Mouse (Mus musculus): ENCODE results near the gene Phf14. TPM values are rescaled to one million over a fixed set of nuclear protein-coding genes. Genes with fewer than 3 reads are reported as not detected.

Gene Phf14
- total RNA-seq (2015), result 90.8 and 105 TPM in 2 replicates
- 83.4 and 109 TPM in 2 replicates for total RNA-seq (2017)

DNA sequence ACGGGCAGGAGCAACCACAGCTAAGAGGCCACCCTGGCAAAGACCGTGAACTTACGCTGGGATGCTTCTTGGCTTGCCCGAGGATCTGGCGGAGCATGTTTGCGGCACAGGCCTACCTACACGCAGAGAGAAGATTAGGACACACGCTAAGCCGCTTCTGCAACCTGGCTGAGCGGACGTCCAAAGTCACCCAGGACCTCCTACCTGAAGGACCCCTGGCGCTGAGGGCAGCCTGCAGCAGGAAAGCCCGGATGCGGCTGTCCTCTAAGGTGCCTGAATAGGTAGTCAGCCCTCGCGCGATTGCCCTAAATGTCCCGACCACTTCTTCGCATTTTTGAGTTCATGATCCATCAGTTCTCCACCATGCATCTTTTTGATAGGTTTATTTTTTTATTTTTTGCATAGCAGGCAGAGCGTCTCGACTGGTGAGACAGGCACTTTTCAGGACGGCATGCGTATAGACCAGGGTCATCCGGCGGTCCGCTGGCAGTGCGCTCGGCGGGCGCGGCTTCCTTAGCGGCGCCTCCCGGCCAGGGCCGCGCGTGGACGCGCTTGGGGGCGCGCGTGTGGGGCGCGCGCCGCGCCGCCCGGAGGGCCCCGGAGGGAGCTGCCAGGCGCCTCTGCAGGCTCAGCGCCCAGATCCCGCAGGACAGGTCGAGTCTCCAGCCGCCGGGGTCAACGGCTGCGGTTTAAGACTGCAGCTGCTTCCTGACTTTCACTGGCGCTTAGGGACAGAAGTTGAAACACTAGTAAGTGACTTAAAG lies at the start of gene Phf14, which contains the start of gene Ndufa4:
Phf14 (plus strand) TSS at position 541 of the 764 bp plus-strand sequence.
Ndufa4 (minus strand) TSS at position 229 of the 764 bp plus-strand sequence.
- ATAC-seq (replicated peaks; ENCODE audit: poor library complexity), result peak; percentile 93

DNA sequence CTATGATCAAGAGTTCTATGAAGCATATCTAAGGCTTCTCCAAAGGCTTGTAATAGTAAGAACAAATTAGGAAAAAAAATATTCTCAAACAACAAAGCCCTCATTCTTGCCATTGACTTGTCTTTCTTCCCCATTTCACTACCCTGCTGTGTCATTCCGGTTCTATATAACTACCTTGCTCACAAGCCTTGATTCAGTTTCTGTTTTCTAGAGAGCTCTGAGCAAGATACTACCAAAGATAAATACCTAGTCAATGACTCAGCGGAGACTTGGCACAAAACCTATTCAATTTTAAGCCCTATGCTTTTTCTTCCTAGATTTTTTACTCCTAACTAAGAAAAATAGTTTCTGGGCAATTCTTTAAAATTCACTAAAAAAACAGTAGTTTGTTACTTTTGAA lies 32.2 kb upstream of the Phf14 start:
- peak; percentile 69 for ATAC-seq (replicated peaks; ENCODE audit: poor library complexity)

DNA sequence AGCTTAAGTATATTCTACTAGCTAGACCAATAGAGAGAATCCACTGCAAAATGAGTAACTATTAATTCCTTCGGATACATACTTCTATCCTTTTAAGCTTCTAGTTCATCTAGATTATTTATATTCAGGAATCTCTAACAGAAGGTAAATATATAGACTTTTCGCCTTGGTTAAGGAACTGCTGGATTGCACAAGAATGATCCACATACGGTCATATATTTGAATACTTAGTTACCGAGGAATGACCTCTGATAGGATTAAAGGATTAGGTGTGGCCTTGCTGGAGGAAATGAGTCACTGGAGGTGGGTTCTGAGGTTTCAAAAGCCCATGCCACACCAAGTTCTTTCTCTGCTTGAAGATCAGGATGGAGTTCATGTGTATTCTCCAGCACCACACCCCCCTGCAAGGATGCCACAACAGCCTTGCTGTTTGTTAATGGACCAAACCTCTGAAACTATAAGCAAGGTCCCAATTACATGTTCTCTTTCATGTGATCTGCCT lies 6.7 kb upstream of the Phf14 start:
- ATAC-seq (replicated peaks; ENCODE audit: poor library complexity), result 0 out of 2 replicates have a peak, but pooled peaks have one; percentile 26

DNA sequence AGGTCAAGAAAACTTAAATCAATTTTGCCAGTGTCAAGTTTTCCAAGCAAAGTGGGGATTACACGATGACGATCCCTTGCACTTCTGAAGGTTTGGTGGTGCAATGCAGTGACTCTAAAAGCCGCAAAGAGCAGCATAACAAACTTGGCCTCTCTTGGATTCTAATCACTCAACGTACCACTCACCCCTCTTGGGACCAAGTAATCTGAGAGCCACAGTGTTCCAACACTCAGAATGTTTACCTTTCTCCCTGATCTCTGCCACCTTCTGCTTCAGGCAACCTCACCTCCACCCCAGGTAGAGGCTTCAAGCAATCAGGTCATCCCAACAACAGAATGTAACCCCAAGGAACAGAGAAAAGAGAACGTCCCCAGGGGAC lies 730 bp upstream of the Phf14 start:
- peak; percentile 36 for ATAC-seq (replicated peaks; ENCODE audit: poor library complexity)

DNA sequence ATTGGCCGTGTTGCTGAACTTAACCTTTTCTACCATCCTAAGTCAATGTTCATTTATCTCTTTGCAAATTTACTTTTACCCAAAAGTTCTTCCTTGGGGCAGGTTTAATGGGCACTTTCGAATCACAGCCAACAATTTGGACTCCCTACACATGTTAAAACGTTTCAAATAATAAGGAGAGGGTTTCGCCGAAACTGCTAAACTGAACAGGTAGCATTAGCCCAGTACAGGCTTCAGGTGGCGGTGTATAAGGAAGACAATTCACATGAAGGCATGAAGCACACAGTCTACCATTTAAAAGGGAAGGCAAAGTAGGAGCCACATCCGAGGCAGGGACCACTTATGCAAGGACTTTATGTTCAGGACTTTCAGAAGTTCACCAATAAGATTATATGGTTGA lies 561 bp downstream of the Phf14 start:
- ATAC-seq (replicated peaks; ENCODE audit: poor library complexity), result no peak

DNA sequence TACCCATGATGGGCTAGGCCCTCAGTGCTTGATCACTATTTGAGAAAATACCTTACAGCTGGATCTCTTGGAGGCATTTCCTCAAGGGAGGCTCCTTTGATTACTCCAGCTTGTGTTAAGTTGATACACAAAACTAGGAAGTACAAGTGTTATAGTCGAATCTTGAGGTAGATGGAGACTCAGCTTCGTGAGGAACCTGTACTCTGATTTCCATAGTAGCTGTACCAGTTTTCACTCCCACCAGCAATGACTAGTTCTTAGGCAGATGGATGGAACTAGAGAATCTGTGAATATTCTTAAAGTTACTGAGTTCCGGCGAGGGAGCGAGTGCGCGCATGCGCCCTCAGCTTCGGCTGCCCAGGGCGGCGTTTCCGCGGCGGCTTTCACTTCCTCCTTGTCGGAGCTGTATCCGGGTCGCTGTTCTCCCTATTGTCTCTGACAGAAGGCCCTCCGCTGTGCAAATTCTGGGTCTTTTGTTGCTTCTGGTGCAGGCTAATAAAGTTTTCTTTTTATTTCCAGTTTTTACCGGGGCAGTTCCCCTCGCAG lies 18.0 kb downstream of the Phf14 start:
- ATAC-seq (replicated peaks; ENCODE audit: poor library complexity), result peak; percentile 91

DNA sequence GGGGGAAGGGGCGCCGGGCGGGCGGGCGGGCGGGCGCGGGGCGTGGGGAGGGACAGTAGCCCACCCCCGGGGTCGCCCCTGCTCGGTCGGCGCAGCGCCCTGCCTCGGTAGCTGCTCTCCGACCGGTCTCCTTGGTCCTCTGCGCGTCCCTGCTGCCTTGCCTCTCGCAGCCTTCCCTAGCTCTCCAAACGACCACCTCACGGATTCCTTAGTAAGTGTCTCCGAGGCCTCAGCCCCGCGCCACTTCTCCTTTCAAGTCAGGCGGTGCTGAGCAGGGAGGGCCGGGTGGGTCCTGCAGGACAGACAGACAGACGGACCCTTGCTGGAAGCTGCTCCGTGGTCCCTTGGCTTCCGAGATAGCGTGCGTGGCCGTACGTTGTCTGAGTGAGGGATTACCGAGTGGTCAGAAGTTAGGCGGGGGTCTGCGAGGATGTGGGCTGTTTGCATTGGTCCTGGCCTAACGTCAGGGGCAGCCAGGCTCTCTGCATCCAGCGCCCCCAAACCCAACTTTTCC lies 18.5 kb downstream of the Phf14 start:
- ATAC-seq (replicated peaks; ENCODE audit: poor library complexity), result peak; percentile 62

DNA sequence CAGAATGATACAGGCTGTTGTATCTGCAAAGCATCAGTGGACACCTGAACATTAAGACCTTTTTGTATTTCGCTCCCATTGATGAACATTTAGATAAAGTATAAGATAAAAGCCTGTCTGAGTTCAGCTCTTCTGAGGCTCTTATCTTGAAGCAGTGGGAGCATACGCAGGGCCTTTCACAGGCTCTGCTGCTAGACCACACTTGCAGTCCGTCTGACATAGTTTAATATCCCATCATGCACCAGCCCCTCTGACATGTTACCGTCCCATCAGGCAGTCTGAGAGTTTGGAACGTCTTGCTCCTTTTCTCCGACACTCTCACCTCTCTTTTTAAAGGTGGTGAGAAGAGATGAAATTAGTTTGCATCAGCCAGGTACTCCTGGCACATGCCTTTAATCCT lies 19.9 kb downstream of the Phf14 start:
- peak; percentile 37; the same call in 1 of the 2 replicates for ATAC-seq (replicated peaks; ENCODE audit: poor library complexity)

DNA sequence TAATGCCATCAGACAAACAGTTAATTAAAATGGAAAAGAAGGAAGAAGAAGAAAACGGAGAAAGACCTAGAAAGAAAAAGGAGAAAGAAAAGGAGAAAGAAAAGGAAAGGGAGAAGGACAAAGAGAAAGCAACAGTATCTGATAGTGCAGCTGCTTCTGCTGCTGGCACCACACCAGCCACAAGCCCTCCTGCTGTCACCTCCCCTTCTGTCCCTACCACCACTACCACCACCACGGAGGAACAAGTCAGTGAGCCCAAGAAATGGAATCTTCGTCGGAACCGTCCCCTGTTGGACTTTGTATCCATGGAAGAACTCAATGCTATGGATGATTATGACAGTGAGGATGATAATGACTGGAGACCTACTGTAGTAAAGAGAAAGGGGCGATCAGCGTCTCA lies 25.8 kb downstream of the Phf14 start:
- no peak; the same call in 1 of the 2 replicates for ATAC-seq (replicated peaks; ENCODE audit: poor library complexity)

DNA sequence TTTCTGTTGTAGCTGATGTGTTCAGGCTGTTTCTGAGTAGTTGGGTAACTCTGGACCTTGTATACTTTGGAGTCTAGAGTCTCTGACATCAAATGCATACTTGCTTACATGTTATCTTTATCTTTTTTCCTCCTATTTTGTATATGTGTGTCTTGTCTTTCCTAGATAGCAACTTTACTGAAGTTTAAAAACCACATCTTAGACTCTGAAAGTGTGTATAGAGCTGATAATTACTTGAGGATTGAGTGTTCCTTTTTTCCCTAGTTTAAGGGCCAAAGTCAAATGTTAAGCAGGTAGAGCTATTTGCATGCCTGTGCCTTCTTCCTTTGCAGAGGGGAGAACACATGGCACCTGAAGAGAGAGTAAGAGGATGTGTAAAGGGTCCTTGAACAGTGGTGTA lies 33.3 kb downstream of the Phf14 start:
- ATAC-seq (replicated peaks; ENCODE audit: poor library complexity), result peak; percentile 92

DNA sequence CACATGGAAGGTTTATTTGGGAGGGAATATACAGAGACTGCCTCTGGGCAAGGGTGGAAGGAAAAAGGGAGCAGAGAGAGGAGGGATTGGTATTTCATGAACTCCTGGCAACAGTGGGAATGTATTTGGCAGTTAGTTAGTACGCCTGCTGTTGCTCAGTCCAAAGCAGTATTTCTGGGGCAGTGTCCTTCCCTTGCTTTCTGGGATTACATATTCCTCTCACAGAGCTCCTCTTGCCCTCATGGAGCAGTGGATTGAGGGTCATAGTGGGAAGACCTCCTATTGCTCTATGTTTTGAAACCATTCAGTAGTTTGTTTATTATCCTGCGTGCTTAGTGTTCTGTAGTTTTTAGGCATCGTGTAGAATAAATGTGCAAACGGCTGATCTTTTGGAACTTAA lies 34.5 kb downstream of the Phf14 start:
- no peak for ATAC-seq (replicated peaks; ENCODE audit: poor library complexity)

DNA sequence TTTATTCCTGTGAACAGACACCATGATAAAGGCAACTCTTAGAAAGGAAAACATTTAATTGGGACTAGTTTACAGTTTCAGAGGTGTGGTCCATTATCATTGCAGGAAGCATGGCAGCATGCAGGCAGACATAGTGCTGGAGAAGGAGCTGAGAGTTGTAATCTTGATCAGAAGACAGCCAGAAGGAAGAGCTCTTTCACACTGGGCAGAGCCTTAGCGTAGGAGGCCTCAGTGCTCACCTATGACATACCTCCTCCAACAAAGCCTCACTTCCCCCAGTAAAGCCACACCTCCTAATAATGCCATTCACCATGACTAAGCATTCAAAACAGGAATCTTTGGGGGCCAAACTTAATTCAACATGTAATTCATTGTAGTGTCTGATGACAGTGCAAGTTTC lies 40.5 kb downstream of the Phf14 start:
- ATAC-seq (replicated peaks; ENCODE audit: poor library complexity), result peak; percentile 90

DNA sequence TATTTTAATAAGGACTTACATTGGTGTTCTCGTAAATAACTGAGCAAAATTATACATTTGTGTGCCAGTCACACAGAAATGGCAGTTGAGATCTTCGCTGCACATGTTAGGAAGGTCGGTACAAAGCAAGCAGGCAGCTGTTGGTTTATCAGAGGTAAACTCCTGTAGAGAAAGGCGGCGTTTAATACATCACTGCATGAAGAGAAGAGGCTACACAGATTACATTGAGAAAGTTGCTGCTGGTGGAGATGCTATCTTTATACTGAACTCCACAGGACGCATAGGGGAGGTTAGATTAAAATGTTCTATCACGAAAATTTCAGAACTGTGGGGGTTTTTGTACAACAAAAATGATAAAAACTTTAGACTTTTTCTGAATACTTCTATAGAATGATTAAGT lies 52.6 kb downstream of the Phf14 start:
- peak; percentile 85 for ATAC-seq (replicated peaks; ENCODE audit: poor library complexity)

DNA sequence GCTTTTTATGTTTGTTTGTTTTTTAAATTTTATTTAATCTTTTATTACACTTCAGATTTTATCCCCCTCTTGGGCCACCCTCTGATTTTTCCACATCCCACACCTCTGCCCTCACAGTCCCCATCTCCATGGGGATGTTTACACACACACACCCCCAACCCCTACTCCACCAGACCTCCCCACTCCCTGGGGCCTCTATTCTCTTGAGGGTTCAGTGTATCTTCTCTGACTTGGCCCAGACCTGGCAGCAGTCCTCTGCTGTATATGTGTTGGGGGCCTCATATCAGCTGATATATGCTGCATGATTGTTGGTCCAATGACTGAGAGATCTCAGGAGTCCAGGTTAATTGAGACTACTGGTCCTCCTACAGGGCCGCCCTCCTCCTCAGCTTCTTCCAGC lies 86.2 kb downstream of the Phf14 start:
- ATAC-seq (replicated peaks; ENCODE audit: poor library complexity), result no peak

DNA sequence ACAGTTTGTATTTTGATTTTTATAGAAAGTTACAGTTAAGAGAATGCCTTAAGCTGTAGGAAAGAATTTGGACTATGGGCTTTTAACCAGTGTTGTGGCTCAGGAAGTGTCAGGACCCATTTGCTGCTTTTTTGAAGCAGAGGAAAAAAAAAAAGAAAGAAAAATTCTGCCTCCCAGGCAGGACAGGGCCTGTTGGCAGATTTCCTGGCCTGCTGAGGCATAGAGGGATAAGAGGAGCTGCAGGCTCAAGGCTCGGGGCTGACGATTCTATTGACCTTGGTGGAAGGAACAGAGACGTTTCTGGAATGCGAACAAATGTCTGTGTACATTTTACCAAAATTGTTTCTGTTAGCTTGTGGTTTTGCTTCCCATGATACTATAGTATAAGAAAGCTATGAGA lies 91.0 kb downstream of the Phf14 start:
- no peak for ATAC-seq (replicated peaks; ENCODE audit: poor library complexity)

DNA sequence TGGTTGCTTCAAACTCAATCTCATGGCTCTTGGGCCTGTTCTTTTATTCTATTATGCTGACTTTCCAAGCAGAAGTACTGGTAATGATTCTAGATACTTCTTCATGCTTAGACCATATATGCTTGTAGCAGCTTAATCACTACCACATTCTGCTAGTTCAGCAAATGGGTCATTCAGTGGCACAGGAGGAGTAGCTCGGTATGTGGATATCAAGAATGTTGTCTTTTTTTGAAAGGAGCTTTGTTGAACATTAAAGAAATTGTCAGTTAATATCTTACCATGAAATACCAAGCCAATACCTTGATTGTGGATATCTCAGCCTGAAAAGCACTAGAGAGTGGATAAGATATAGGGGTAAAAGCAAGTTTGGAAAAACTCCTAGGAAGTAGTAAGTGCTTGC lies 91.9 kb downstream of the Phf14 start:
- no peak for ATAC-seq (replicated peaks; ENCODE audit: poor library complexity)

DNA sequence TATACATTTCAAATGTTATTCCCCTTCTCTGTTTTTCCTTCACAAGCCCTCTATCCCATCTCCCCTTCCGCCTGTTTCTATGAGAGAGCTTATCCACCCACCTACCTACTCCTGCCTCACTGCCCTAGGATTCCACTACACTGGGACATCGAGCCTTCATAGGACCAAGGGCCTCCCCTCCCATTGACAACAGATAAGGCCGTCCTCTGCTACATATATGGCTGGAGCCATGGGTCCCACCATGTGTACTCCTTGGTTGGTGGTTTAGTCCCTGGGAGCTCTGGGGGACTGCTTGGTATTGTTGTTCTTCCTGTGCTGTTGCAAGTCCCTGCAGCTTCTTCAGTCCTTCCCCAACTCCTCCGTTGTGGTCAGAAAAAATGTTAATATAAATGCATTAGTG lies 97.8 kb downstream of the Phf14 start:
- no peak for ATAC-seq (replicated peaks; ENCODE audit: poor library complexity)

DNA sequence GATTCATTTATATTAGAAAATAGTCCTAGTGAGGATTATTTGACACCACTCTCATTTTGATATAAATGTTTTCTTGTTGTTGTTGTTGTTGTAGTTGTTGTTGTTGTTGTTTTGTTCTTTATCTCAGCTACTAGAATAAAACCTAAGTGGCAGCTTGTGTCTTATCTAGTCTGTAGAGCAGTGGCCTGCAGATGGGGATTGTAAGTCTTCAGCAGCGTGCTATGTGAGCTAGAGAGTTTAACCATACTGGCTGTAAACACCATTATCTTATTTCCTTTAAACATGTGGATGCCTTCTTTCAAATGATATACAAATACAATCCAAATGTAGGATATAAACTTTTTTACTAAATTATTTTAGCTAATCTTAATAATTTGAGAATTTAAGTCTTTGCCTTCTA lies 98.4 kb downstream of the Phf14 start:
- ATAC-seq (replicated peaks; ENCODE audit: poor library complexity), result peak; percentile 68

DNA sequence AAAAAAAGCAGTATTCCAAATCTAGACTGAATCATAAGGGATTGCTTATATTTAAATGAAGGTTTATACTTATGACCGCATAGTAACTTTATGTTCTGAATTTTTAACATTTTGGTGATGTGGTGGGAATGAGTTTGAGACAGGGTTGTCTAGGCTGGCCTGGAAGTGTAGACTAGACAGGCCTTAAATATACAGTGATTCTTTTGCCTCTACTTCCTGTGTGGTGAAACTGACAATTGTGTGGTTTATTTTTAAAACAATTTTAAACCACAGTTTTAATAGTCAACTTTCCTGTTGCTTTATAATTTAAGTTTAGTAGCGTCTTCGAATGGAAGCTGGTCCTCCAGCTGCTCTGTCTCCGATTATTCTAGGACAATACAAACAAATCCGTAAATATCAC lies 104.5 kb downstream of the Phf14 start:
- ATAC-seq (replicated peaks; ENCODE audit: poor library complexity), result peak; percentile 48; the same call in 1 of the 2 replicates

DNA sequence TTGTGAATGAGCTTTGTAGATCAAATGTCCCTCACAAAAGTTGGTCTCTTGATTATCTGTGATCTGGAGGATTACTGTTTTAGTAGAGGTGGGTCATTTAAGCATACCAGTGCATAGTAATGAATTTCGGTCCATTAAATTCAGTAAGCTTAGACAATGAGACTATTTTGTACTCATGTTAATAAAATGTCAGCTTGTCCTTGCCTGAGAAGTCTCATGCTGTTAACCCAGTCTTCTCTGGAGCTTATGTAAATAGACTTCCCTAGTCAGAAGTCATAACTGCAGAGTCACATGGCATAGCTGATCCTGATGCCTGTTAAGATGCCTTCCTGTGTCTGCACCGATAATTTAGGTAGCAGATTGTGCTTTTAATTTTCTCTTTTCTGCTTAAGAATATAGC lies 106.4 kb downstream of the Phf14 start:
- ATAC-seq (replicated peaks; ENCODE audit: poor library complexity), result no peak

DNA sequence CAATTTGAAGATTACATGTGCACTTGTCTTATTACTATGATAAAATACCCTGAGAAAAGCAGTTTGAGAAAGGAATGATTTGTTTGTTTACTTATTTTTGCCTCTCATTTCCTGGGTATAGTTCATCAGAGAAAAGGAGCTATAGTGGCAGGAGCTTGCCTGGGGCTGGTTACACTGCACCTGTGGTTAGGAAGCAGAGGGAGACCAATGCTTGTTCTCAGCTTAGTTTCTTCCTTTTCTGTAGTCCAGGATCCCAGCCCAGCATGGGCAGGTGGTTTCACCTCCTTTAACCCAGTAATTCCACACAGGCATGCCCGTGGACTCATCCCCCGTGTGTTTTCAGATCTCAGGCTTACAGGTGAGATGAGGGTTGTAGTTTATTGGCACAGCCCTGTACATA lies 107.1 kb downstream of the Phf14 start:
- ATAC-seq (replicated peaks; ENCODE audit: poor library complexity), result no peak

DNA sequence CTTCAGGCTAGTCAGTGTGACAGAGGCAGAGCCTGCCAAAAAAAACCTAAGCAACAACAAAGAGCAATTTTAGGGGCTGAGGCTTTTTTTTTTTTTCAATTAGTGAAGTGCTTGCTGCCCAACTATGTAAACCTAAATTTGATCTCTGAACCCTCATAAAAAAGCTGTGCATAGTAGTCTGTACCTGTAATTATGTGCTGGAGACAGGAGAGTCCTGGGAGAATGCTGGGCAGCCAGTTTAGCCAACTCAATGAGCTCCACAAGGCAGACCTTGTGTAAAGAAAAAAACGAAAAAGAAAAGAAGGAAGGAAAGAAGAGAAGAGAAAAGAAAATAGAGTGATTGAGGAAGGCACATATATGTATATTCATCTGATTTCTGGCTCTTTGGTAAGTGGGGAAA lies 112.1 kb downstream of the Phf14 start:
- ATAC-seq (replicated peaks; ENCODE audit: poor library complexity), result no peak

All from megakaryocyte progenitor cell, adult 5-6 weeks (primary cell).